Mouse (Mus musculus) heart, embryonic 10.5 days (tissue): ENCODE results near the gene Fhad1. TPM values are rescaled to one million over a fixed set of nuclear protein-coding genes. Genes with fewer than 3 reads are reported as not detected.
"Not testable (repeated sequence)": the region's sequence is repeated elsewhere in the genome, so short reads cannot be mapped to it uniquely, and the experiment has no call there.

Experiments used
- DNase-seq: peaks from one replicate; pipeline ENCODE4 v3.0.0-alpha.2; 2017; ENCODE audit warnings: low spot score
- H3K27ac ChIP-seq: fragments of 300-500 bp; sonication (generic); 2 replicates; pipeline ENCODE4 v1.5.1; 2016; ENCODE audit warnings: mild to moderate bottlenecking
- H3K27me3 ChIP-seq: fragments of 300-500 bp; sonication (generic); 2 replicates; pipeline ENCODE4 v1.6.1; 2016; ENCODE audit warnings: mild to moderate bottlenecking; ENCODE audit not compliant: poor library complexity, insufficient read depth, severe bottlenecking
- H3K36me3 ChIP-seq: fragments of 300-500 bp; sonication (generic); 2 replicates; pipeline ENCODE4 v1.6.1; 2016; ENCODE audit warnings: mild to moderate bottlenecking, moderate library complexity
- H3K4me1 ChIP-seq: fragments of 300-500 bp; sonication (generic); 2 replicates; pipeline ENCODE4 v1.6.1; 2016; ENCODE audit warnings: mild to moderate bottlenecking
- H3K4me3 ChIP-seq: fragments of 300-500 bp; sonication (generic); 2 replicates; pipeline ENCODE4 v1.5.1; 2016; ENCODE audit warnings: mild to moderate bottlenecking, moderate library complexity
- H3K9me3 ChIP-seq: fragments of 300-500 bp; sonication (generic); 2 replicates; pipeline ENCODE4 v1.6.1; 2016; ENCODE audit warnings: mild to moderate bottlenecking, moderate library complexity
- WGBS: fragments of 180-500 bp; shearing (Covaris S2); methylation state at CpG from one replicate; pipeline ENCODE4 v1.1.7; 2016; 5-methylcytosine and 5-hydroxymethylcytosine counted together
- polyA plus RNA-seq: library from polyadenylated mRNA; unstranded; fragments of >200 nt; fragmentation: Nextera tagmentation; extraction: Ambion mirVana; gene quantifications from 2 replicates; pipeline ENCODE4 v1.2.1, GENCODE M21; 2016

Gene Fhad1
- polyA plus RNA-seq, 1 experiment from 2014 or later, result 3.4 TPM

DNA sequence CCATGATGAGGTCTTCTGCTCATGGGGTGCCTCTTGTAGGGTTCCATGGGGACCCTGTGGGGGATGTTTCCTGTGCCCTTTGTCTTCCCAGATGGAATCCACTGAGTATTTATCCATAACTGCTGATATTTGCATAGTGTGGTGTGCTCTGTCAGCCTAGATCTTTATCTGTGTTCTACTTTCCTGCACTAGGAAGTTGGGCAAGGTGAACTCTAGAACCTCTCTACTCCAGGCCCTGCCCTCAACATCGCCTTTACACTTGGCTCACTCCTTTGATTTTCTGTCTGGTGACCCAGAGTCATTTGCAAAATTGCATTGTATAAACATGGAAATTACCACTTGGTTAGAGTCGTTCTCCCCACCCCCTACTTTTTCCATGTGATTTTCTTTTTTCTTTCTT, 9.7 kb upstream of the Fhad1 start:
- Histone ChIP-seq H3K27me3 (no peaks in the 10 kb centered on the region), H3K27ac (no peak overlapping the region), H3K36me3 (no peaks in the 10 kb centered on the region), H3K4me3 (no peak overlapping the region), H3K9me3 (no peaks in the 10 kb centered on the region), H3K4me1 (peaks cover 7% of the 10 kb centered on the region)
- WGBS, result 92% methylated on average over 2 of the region's 2 CpGs
- no peak for DNase-seq

DNA sequence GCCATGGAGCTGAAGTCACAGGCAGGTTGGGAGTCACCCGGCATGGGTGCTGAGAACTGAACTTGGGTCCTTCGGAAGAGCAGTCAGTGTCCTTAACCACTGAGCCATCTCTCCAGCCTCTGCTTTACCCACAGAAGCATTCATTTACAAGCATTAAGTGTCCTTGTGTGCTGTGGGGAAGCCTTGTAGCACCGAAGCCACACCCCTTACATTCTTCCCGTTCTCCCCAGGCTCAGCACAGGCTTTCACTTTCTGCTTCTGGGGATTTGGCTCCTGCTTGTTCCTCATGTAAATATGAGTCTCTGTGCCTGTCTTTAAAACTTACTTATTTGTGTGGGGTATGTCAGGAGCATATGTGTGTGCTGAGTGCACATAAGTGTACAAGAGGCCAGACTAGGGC, 8.3 kb upstream of the Fhad1 start:
- no peaks in the 10 kb centered on the region for H3K36me3 ChIP-seq
- 74% methylated on average over 4 of the region's 4 CpGs for WGBS

DNA sequence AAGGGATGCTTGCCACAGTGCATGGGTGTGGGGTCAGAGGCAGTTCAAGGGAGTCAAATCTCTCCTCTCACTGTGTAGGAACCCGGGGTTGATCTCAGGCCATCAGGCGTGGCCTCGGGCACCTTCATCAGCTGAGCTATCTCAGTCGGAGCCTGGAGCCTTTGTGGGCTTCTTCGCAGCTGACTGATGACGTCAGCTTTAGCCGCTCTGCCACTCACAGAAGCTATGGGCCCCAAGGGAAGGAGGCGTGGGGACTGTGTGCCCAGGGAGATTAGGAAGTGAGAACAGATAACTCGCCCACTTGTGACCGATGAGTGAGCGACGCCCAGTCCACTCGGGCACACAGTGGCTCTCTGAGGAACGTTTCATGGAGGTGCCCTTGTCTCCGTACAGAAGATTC, 2.8 kb upstream of the Fhad1 start:
- Histone ChIP-seq H3K4me1 (peaks cover 37% of the 10 kb centered on the region), H3K9me3 (no peaks in the 10 kb centered on the region), H3K36me3 (no peaks in the 10 kb centered on the region), H3K27me3 (peaks cover 36% of the 10 kb centered on the region), H3K27ac (peak overlapping the region; percentile 69), H3K4me3 (peak overlapping the region; percentile 31)
- peak; percentile 89 for DNase-seq
- 15% methylated on average over 15 of the region's 15 CpGs for WGBS

More for the DNA sequence above, 8.3 kb upstream of the Fhad1 start:
- Histone ChIP-seq H3K27ac (no peak overlapping the region), H3K9me3 (no peaks in the 10 kb centered on the region), H3K4me1 (peaks cover 6% of the 10 kb centered on the region), H3K4me3 (no peak overlapping the region), H3K27me3 (no peaks in the 10 kb centered on the region)
- no peak for DNase-seq

DNA sequence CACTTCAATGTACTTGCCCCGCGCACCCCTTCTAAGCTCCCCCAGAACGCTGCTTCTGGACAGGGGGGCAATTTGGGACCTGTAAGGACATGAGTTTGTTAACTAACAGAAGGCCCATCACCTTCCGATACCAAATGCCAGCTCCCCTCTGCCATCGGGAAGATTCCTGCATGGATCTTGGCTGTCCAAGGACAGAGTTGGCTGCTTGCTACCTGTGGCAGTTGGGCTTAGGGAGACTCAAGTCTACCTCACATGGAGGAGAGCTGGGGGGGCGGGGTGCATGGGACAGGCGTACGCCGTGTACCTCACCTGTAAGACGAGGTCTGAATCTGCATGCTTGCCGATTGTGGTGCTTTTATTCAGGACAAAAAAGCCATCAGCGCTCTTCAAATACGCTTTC, 3.6 kb downstream of the Fhad1 start:
- Histone ChIP-seq H3K27me3 (peaks cover 34% of the 10 kb centered on the region), H3K9me3 (no peaks in the 10 kb centered on the region), H3K27ac (no peak overlapping the region), H3K36me3 (no peaks in the 10 kb centered on the region), H3K4me1 (peaks cover 32% of the 10 kb centered on the region), H3K4me3 (no peak overlapping the region)
- 90% methylated on average over 13 of the region's 13 CpGs for WGBS
- no peak for DNase-seq

DNA sequence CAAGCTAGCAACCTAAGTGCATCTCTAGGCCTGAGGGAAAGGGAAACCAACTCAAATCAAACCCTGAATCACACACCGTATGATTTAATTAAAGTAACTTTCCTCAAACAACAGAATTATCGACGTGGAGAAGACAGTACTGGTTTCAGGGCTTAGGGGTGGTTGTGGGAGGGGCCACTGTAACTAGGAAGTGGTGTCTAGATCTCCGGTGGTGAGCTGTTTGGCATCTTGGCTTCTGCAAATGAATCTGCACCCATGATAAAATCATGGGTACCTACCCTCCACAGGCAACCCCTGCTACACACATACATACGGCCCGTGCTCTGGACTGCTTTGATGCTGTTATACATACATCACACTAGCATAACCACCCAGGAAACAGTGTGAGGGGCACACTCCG, 4.4 kb downstream of the Fhad1 start:
- peaks cover 26% of the 10 kb centered on the region for H3K4me1 ChIP-seq
- no peak overlapping the region for H3K27ac ChIP-seq
- no peak overlapping the region for H3K4me3 ChIP-seq
- peaks cover 28% of the 10 kb centered on the region for H3K27me3 ChIP-seq
- 84% methylated on average over 7 of the region's 7 CpGs for WGBS
- no peaks in the 10 kb centered on the region for H3K36me3 ChIP-seq
- no peaks in the 10 kb centered on the region for H3K9me3 ChIP-seq
- DNase-seq, result no peak

DNA sequence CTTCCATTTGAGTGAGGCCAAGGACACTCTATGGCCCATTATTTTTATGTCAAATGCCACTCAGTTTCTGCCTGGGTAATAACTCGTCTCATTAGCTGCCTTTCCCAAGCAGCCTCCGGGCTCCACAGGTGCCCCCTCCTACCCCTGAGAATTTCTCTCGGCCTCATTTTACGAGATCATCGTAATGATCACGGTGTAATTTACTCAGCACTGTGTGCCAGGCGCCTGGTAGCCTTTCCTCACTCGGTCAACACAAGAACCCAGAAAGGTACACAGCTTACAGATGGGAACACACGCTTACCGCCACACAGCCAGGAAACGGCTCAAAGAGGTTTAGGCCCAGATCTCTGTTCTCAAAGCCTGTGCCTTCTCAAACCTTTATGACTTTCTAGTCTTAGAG, 6.7 kb downstream of the Fhad1 start:
- Histone ChIP-seq H3K27me3 (peaks cover 10% of the 10 kb centered on the region), H3K4me3 (no peak overlapping the region), H3K27ac (no peak overlapping the region), H3K9me3 (no peaks in the 10 kb centered on the region), H3K4me1 (peaks cover 16% of the 10 kb centered on the region; the same call in 1 of the 2 replicates), H3K36me3 (no peaks in the 10 kb centered on the region)
- 89% methylated on average over 11 of the region's 11 CpGs for WGBS
- no peak for DNase-seq

DNA sequence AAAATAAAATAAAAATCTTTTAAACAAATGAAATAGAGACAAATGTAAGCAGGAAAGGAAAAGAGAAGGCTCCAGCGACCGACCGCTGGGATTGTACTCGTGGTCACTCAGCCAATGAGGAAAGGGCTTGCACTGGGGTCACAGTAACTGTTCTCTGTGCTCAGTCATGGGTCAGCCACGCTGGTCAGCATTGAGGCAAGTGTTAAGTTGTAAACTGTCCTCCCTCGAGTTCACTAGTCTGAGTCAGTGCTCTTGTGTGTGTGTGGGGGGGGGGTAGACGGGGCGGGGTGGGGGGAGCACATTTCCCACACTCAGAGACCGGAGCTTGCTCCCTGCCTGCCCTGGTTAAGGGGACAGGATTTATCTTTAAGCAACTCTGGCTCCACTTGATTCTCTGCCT, 14.3 kb downstream of the Fhad1 start:
- Histone ChIP-seq H3K27me3 (no peaks in the 10 kb centered on the region), H3K36me3 (no peaks in the 10 kb centered on the region), H3K9me3 (no peaks in the 10 kb centered on the region), H3K27ac (no peak overlapping the region), H3K4me3 (no peak overlapping the region), H3K4me1 (peaks cover 14% of the 10 kb centered on the region; the same call in 1 of the 2 replicates)
- 53% methylated on average over 9 of the region's 9 CpGs for WGBS
- no peak for DNase-seq

DNA sequence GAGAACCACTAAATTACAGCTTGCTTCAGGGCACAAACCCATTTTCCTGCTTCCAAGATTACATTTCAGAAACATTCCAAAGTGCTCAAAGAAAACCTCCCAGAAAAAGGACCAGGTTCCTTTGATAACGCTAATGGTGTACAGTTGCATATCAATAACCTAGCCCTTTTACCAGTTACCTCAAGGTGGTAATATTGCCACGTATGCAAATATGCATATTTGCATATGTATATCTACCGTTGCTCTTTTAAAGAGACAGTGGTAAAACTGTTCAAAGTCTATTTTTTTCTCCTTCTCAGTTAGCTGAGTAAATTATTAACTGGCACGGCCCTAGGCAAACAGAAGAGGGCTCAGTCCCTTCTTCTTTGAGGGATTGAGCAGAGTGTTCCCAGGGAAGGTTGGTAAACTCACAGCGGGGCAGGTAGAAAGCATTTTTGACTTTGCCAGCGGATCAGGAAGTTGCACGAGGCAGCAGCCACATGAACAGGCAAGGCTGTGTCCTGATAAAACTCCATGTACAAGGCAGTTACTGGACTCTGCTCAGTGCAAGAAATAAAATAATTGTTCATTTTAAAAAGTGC, 15.3 kb downstream of the Fhad1 start:
- WGBS, result 56% methylated on average over 7 of the region's 7 CpGs
- H3K27ac ChIP-seq, result no peak overlapping the region
- no peaks in the 10 kb centered on the region for H3K9me3 ChIP-seq
- H3K4me1 ChIP-seq, result peaks cover 14% of the 10 kb centered on the region; the same call in 1 of the 2 replicates
- H3K4me3 ChIP-seq, result no peak overlapping the region
- H3K36me3 ChIP-seq, result no peaks in the 10 kb centered on the region
- no peak for DNase-seq
- no peaks in the 10 kb centered on the region for H3K27me3 ChIP-seq

DNA sequence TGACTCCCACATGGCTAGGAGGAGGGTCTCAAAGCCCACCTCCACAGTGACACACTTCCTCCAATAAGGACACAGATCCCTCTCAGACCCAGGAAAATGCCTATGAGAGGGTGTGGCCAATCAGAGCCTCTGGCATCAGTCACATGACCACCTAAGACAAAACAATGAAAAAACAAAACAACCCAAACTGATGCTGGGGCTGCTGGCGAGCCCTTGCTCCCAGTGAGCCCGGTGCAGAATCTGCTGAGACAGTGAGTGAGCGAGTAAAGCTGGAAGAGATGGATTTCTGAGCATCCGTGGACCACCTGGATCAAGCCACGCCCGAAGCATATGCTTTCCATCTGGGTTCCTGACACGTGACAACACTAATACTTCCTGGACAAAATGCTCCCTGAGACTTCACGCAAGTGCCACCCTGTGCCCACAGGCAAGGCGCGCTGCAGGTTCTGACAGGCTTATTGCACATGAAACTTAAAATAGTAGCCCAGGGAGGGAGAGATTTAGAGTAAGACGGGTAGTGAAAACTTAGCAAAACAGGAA, 16.5 kb downstream of the Fhad1 start:
- no peak for DNase-seq
- 33% methylated on average over 11 of the region's 11 CpGs for WGBS
- Histone ChIP-seq H3K36me3 (no peaks in the 10 kb centered on the region), H3K27me3 (no peaks in the 10 kb centered on the region), H3K4me1 (peaks cover 14% of the 10 kb centered on the region; the same call in 1 of the 2 replicates), H3K9me3 (no peaks in the 10 kb centered on the region), H3K4me3 (peak overlapping the region; percentile 48), H3K27ac (peak overlapping the region; percentile 10; the same call in 1 of the 2 replicates)

DNA sequence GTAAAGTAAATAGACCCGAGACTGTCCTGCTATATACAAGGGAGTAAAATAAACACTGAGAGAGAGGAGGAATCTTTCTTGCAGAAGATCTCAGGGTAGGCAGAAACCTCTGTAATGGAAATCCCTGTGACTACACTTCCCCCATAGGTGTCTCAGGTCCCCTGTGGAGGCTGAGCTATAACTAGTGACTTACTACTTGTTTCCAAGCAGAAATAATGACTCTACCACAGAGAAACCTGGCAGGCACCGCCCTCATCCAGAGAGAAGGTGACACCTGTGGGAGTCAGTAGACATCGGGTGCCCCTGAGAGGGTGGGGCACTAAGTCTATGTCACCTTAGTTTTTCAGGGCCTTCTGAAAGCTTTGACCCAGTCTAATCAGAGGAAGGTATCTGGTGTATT, 18.0 kb downstream of the Fhad1 start:
- 77% methylated on average over 3 of the region's 3 CpGs for WGBS

DNA sequence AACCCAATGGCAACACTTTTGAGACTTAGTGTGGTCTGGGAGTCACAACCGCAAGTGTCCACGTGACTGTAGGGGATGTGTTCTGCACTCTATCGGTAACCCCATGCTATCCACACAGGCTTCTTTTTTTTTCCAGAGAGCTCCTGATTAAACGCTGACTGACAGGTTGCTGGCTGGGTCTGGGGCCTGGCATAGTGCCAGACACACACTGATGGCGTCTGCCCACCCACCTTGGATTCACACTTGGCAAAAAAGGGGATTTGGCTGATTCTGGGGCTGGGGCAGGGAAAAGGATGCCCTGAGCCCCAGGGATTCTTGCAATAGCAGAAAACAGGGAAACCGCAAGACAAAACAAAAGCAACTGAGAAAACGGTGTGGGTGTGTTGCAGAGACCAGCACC, 18.8 kb downstream of the Fhad1 start:
- H3K27me3 ChIP-seq, result no peaks in the 10 kb centered on the region
- H3K36me3 ChIP-seq, result no peaks in the 10 kb centered on the region
- no peak overlapping the region for H3K27ac ChIP-seq
- H3K4me1 ChIP-seq, result peaks cover 18% of the 10 kb centered on the region
- H3K9me3 ChIP-seq, result no peaks in the 10 kb centered on the region
- 62% methylated on average over 7 of the region's 7 CpGs for WGBS
- H3K4me3 ChIP-seq, result no peak overlapping the region
- DNase-seq, result no peak

More for the DNA sequence above, 18.0 kb downstream of the Fhad1 start:
- Histone ChIP-seq H3K9me3 (no peaks in the 10 kb centered on the region), H3K4me1 (peaks cover 18% of the 10 kb centered on the region), H3K27me3 (no peaks in the 10 kb centered on the region), H3K27ac (no peak overlapping the region), H3K36me3 (no peaks in the 10 kb centered on the region), H3K4me3 (no peak overlapping the region)
- DNase-seq, result no peak

DNA sequence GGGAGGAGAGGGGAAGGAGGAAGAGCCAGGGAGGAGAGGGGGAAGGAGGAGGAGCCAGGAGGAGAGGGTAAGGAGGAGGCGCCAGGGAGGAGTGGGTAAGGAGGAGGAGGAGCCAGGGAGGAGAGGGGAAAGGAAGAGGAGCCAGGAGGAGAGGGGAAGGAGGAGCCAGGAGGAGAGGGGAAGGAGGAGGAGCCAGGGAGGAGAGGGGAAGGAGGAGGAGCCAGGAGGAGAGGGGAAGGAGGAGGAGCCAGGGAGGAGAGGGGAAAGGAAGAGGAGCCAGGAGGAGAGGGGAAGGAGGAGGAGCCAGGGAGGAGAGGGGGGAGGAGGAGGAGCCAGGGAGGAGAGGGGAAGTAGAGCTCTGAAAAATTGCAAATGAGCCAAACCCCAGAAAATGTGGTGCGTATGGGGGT, 20.8 kb downstream of the Fhad1 start:
- not testable (repeated sequence) for H3K36me3 ChIP-seq, DNase-seq, H3K27me3 ChIP-seq, H3K9me3 ChIP-seq, H3K4me3 ChIP-seq, H3K27ac ChIP-seq
- H3K4me1 ChIP-seq, result peaks cover 14% of the 10 kb centered on the region
- 33% methylated on average over 2 of the region's 2 CpGs for whole genome bisulfite sequencing

DNA sequence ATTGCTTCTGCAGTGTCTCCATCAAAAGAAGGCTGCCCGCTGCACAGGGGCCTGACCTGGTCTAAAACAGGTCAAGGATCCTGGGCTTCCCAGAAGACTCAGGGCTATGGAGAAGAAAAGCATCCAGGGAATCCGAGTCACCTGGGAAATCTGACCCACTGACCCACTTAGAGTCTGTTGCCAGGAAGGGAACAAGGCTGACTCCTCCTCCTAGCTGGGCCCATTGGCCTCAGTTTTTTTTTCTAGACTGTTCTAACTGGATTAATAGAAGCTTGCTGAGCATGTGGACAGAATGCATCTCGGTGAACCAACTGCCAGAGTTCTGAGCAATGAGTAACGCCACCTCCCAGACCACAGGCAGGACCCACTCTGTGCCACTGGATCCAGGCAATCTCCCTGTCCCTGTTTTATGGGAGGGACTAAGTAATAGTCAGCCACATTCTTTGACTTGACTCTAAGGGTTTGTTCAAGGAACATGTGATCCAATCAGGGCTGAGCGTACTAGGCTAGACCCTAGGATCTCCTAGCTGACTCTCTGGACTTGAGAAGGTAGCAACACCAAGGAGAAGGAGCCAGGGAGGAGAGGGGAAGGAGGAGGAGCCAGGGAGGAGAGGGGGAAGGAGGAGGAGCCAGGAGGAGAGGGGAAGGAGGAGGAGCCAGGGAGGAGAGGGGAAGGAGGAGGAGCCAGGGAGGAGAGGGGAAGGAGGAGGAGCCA, 21.4 kb downstream of the Fhad1 start:
- H3K4me3 ChIP-seq, result no peak overlapping the region
- WGBS, result 67% methylated on average over 5 of the region's 5 CpGs

More for the DNA sequence above, 21.4 kb downstream of the Fhad1 start:
- Histone ChIP-seq H3K27me3 (no peaks in the 10 kb centered on the region), H3K4me1 (peaks cover 14% of the 10 kb centered on the region), H3K9me3 (no peaks in the 10 kb centered on the region), H3K36me3 (no peaks in the 10 kb centered on the region), H3K27ac (no peak overlapping the region)
- DNase-seq, result no peak
